Mouse (Mus musculus) midbrain, embryonic 10.5 days (tissue): ENCODE results near the gene Cd300lg. TPM values are rescaled to one million over a fixed set of nuclear protein-coding genes. Genes with fewer than 3 reads are reported as not detected.

Experiments used
- DNase-seq: peaks from one replicate; pipeline ENCODE4 v3.0.0-alpha.2; 2017; ENCODE audit warnings: low spot score
- H3K27ac ChIP-seq: fragments of 300-500 bp; sonication (generic); replicated peaks from 2 replicates; pipeline ENCODE4 v1.5.1; 2016; ENCODE audit warnings: mild to moderate bottlenecking
- H3K27me3 ChIP-seq: fragments of 300-500 bp; sonication (generic); 2 replicates; pipeline ENCODE4 v1.6.1; 2016; ENCODE audit warnings: low read depth, mild to moderate bottlenecking; ENCODE audit not compliant: poor library complexity, severe bottlenecking
- H3K36me3 ChIP-seq: fragments of 300-500 bp; sonication (generic); 2 replicates; pipeline ENCODE4 v1.6.1; 2016; ENCODE audit warnings: mild to moderate bottlenecking, moderate library complexity
- H3K4me1 ChIP-seq: fragments of 300-500 bp; sonication (generic); 2 replicates; pipeline ENCODE4 v1.6.1; 2016
- H3K4me3 ChIP-seq: fragments of 300-500 bp; sonication (generic); 2 replicates; pipeline ENCODE4 v1.5.1; 2016; ENCODE audit warnings: mild to moderate bottlenecking, moderate library complexity
- H3K9me3 ChIP-seq: fragments of 300-500 bp; sonication (generic); replicated peaks from 2 replicates; pipeline ENCODE4 v1.6.1; 2016; ENCODE audit warnings: mild to moderate bottlenecking
- WGBS: fragments of 180-500 bp; shearing (Covaris S2); methylation state at CpG from one replicate; pipeline ENCODE4 v1.1.7; 2016; 5-methylcytosine and 5-hydroxymethylcytosine counted together
- polyA plus RNA-seq: library from polyadenylated mRNA; unstranded; fragments of >200 nt; fragmentation: Nextera tagmentation; extraction: Ambion mirVana; gene quantifications from 2 replicates; pipeline ENCODE4 v1.2.1, GENCODE M21; 2016

The Cd300lg gene
- polyA plus RNA-seq, 1 experiment from 2014 or later, result 0.20 TPM

DNA sequence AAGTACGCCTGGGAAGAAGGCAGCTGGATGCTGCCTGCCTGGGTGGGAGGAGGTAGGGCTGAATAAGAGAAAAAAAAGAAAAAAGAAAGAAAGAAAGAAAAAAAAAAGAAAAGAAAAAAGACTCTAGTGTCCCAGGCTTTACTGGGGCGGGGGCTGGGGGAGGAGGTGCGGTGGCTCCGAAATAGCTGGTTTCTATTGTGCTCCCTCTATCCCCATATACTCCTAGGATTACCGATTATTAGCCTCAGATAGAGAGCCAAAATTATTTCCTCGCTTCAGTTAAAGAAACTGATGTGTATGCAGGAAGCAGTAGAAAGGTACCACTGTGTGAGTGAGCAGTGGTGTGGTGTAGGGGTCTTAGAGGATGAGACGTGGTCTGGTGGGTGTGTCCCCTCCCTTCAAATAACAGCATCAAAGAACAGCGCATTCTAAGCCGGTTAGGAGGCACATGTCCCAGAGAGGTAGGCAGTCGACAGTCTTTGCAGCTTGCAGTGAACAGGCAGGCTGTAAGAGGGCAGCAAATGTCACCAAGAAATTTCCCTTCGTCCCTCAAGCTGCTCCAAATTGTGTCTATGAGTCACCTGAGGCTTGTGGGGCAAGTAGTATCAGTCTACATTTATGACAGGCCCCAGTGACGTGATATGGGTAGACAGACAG lies 13.8 kb upstream of the Cd300lg start:
- H3K27me3 ChIP-seq, result peaks cover 49% of the 10 kb centered on the region
- peak overlapping the region; percentile 77 for H3K4me3 ChIP-seq
- H3K4me1 ChIP-seq, result peaks cover 36% of the 10 kb centered on the region
- peak overlapping the region; percentile 90 for H3K27ac ChIP-seq
- H3K9me3 ChIP-seq, result no peaks in the 10 kb centered on the region
- H3K36me3 ChIP-seq, result peaks cover 13% of the 10 kb centered on the region
- WGBS, result 6% methylated on average over 12 of the region's 12 CpGs
- peak; percentile 34 for DNase-seq

DNA sequence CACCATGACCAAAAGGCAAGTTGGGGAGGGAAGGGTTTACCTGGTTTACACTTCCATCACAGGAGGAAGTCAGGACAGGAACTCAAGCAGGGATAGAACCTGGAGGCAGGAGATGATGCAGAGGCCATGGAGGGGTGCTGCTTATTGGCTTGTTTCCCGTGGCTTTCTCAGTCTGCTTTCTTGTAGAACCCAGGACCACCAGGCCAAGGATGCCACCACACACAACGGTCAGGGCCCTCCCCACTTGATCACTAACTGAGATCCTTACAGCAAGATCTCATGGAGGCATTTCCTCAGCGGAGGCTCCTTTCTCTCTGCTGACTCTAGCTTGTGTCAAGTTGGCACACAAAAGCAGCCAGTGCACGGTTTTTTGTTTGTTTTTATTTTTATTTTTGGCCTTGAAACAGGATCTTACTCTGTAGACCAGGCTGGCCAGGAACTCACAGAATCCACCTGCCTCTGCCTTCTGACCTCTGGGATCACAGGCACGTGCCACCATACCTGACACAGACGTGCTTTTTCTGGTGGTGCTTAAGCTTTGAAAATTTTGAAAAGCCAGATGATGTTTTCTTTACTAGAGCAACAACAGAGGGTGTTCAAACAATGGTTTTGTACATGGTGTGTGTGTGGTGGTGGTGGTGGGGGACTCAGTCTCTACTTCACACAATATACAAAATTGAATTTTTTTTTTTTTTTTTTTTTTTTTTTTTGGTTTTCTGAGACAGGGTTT lies 13.1 kb upstream of the Cd300lg start, which contains the start of gene Mpp3:
TSS of gene Mpp3 (minus strand) at position 375 of the 730 bp plus-strand sequence.
- H3K27me3 ChIP-seq, result peaks cover 49% of the 10 kb centered on the region

DNA sequence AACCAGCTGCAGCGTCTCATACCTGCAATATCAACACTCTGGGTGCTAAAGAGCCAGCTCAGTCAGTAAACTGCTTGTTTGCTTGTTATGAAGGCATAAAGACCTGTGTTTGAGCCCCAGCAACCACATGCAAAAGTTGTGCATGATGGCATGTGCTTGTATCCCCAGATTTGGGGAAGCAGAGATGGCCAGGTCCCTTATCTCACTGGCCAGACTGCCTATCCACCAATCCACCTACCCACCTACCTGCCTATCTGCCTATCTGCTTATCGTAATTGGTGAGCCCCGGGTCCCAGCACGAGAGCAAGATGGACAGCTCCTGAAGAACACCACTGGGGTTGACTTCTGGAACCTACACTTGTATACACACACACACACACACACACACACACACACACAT lies 12.0 kb upstream of the Cd300lg start:
- 89% methylated on average over 4 of the region's 4 CpGs for WGBS
- peaks cover 38% of the 10 kb centered on the region for H3K27me3 ChIP-seq
- H3K27ac ChIP-seq, result no peak overlapping the region
- no peaks in the 10 kb centered on the region for H3K9me3 ChIP-seq
- peaks cover 36% of the 10 kb centered on the region for H3K4me1 ChIP-seq
- no peak overlapping the region for H3K4me3 ChIP-seq
- DNase-seq, result no peak
- no peaks in the 10 kb centered on the region for H3K36me3 ChIP-seq

More for the DNA sequence above, 13.1 kb upstream of the Cd300lg start, which contains the start of gene Mpp3:
- WGBS, result 66% methylated on average over 6 of the region's 6 CpGs
- H3K4me3 ChIP-seq, result peak within 1 kb of the TSS; percentile 77
- DNase-seq, result no peak
- peak within 1 kb of the TSS; percentile 90 for H3K27ac ChIP-seq
- H3K36me3 ChIP-seq, result peaks cover 8% of the 10 kb centered on the region
- H3K9me3 ChIP-seq, result no peaks in the 10 kb centered on the region
- H3K4me1 ChIP-seq, result peaks cover 36% of the 10 kb centered on the region

DNA sequence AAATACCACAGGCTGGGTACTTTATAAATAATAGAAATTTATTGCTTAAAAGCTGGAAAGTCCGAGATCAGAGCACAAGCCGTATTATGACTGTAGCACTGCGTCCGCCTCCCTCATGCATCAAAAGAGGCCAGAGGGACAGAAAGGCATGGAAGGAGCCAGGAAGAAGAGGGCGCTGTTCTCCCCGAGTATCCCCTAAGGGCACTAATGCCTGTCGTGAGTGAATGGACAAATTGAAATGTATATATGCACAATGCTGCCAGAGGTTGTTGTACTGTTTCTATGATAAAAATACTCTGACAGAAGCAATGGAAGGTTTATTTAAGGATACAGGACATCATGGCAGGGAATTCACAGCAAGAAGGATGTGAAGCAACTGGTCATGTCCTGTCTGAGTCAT lies 11.3 kb upstream of the Cd300lg start:
- no peak for DNase-seq
- Histone ChIP-seq H3K4me1 (peaks cover 33% of the 10 kb centered on the region), H3K27ac (no peak overlapping the region), H3K27me3 (peaks cover 32% of the 10 kb centered on the region), H3K36me3 (no peaks in the 10 kb centered on the region), H3K4me3 (no peak overlapping the region), H3K9me3 (no peaks in the 10 kb centered on the region)
- WGBS, result 44% methylated on average over 7 of the region's 7 CpGs

DNA sequence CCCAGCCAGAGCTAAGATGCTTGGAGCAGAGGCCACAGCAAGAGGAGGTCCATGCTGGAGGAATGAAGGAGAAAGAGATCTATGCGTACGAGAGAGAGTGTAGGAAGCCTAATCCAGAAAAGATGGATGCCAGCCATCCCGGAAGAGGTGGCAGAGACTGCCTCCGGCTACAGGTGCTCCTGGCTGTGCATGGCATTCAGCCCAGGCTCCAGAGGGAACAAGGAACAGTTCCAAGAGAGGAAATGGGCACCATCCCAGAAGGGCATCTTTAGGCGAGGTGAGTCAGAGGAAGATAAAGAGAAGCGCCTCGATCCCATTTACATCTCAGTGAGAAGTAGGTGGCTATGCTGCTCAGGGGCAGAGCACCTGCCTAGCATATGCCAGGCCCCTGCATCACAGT lies 10.2 kb upstream of the Cd300lg start:
- no peaks in the 10 kb centered on the region for H3K36me3 ChIP-seq
- no peaks in the 10 kb centered on the region for H3K9me3 ChIP-seq
- no peak for DNase-seq
- WGBS, result 84% methylated on average over 7 of the region's 7 CpGs
- peaks cover 22% of the 10 kb centered on the region for H3K4me1 ChIP-seq
- no peak overlapping the region for H3K4me3 ChIP-seq
- no peak overlapping the region for H3K27ac ChIP-seq
- peaks cover 20% of the 10 kb centered on the region for H3K27me3 ChIP-seq

DNA sequence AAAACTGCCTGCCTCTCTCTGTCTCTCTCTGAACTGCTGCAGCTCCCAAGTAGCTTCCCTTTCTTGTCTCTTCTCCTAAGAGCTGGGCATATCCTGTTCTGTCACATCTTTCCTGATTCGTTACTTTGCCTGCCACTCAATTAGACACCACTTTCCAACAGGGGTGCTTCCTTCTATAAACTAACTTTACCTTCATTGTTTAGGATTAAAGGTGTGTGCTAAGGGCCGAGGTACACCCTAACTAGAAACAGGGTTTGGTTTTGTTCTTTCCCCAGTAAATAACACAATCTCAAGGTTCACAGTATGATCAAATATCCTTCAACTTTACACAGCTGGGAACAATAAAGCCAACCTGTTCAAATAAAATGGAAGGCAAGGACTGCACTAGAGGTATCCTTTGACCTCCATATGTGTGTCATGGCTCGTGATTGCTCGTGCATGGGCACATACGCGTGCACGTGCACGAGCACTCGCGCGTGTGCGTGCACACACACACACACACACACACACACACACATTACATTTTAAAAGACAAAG lies 8.2 kb upstream of the Cd300lg start:
- H3K4me3 ChIP-seq, result no peak overlapping the region
- no peak overlapping the region for H3K27ac ChIP-seq
- peaks cover 2% of the 10 kb centered on the region for H3K4me1 ChIP-seq
- no peaks in the 10 kb centered on the region for H3K36me3 ChIP-seq
- no peaks in the 10 kb centered on the region for H3K9me3 ChIP-seq
- H3K27me3 ChIP-seq, result peaks cover 14% of the 10 kb centered on the region
- WGBS, result 93% methylated on average over 12 of the region's 12 CpGs
- no peak for DNase-seq

DNA sequence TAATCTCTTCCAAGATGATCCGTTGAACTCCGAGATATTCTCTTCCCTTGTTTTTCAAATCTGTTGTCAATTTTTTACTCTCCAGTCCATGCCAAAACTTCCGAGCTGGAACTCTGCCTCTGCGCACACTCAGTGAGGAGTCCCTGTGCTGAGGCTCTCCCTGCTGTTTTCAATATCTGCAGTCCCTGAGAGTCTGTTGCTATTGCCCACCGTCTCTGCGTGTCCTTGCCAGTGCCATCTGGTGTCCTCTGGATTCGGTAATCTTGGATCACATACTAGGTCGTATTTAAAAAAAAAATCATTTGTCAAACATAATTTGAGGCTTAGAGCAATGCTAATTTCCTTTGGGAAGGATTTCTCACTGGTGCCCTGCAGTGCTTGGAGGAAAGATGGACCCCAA lies 6.4 kb upstream of the Cd300lg start:
- no peak overlapping the region for H3K27ac ChIP-seq
- H3K36me3 ChIP-seq, result no peaks in the 10 kb centered on the region
- no peak for DNase-seq
- no peak overlapping the region for H3K4me3 ChIP-seq
- 0 out of 2 replicates have a peak, but pooled peaks cover 9% of the 10 kb centered on the region for H3K27me3 ChIP-seq
- no peaks in the 10 kb centered on the region for H3K9me3 ChIP-seq
- peaks cover 6% of the 10 kb centered on the region for H3K4me1 ChIP-seq
- 78% methylated on average over 8 of the region's 8 CpGs for WGBS

DNA sequence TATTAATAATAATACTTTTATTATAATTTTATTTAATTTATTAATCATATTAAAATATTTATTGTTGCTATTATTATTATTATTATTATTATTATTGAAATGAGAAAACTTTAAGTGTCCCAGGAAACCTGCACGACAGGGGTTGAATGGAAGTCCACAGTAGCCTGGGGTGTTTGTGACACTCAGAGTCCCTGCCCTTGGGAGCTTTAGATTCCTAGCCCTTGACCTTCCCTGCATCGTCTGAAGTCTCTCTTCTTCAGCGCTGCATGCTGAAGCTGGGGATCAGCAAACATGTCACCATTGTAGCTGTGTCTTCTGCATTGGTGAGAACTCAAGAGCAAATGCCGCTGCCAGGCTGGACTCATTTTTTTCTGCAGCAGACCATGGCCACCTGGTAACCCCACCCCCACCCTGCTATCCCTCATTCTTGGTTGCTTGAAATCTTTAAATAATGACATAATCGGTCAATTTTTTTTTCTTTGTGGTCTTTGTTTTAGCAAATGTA lies 5.8 kb upstream of the Cd300lg start:
- 84% methylated on average over 5 of the region's 5 CpGs for WGBS
- no peak overlapping the region for H3K27ac ChIP-seq

DNA sequence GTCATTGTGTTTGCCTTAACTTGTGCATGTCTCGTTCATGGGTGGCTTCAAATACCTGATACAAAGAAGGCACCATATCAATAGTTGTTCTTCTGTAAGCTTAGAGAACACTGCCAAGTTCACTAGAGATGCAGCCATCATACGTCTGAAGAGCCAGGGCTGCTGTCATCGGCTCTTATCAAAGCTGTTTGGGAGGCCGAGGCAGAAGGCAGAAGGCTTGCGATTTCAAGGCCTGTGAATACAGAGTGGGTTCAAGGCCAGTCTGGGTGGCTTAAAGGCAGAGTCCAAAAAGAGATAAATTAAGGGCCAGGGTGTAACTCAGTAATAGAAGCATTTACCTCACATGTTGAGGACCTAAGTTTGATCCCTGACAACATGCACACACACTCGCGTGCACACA lies 5.0 kb upstream of the Cd300lg start:
- DNase-seq, result no peak
- Histone ChIP-seq H3K36me3 (no peaks in the 10 kb centered on the region), H3K27me3 (0 out of 2 replicates have a peak, but pooled peaks cover 9% of the 10 kb centered on the region), H3K4me1 (peaks cover 7% of the 10 kb centered on the region), H3K4me3 (no peak overlapping the region), H3K9me3 (no peaks in the 10 kb centered on the region), H3K27ac (no peak overlapping the region)
- WGBS, result 88% methylated on average over 7 of the region's 7 CpGs

More for the DNA sequence above, 5.8 kb upstream of the Cd300lg start:
- Histone ChIP-seq H3K27me3 (0 out of 2 replicates have a peak, but pooled peaks cover 9% of the 10 kb centered on the region), H3K4me1 (peaks cover 6% of the 10 kb centered on the region), H3K9me3 (no peaks in the 10 kb centered on the region), H3K36me3 (no peaks in the 10 kb centered on the region), H3K4me3 (no peak overlapping the region)
- DNase-seq, result no peak

DNA sequence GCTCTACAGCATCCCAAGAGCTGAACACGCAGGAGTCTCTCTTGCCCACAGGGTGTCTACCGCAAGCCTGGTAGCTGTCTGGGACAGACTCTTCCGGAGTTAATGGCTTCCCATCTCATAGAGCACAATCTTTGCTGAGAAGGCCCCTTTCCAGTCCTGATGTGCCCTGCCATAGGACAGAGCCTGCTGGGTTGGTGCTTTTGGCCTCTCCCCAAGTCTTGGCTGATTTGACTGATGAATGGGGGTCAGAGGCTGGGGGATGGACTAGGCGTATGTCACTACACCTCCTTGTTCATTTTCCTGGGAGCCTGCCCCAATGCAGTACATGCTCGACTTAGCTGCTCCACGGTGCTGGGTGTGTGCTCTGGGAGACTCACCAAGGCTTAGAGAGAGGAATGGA lies 3.5 kb upstream of the Cd300lg start:
- WGBS, result 86% methylated on average over 6 of the region's 6 CpGs
- H3K36me3 ChIP-seq, result no peaks in the 10 kb centered on the region
- DNase-seq, result no peak
- peaks cover 10% of the 10 kb centered on the region for H3K4me1 ChIP-seq
- H3K9me3 ChIP-seq, result no peaks in the 10 kb centered on the region
- no peak overlapping the region for H3K27ac ChIP-seq
- H3K27me3 ChIP-seq, result 0 out of 2 replicates have a peak, but pooled peaks cover 9% of the 10 kb centered on the region
- H3K4me3 ChIP-seq, result no peak overlapping the region

DNA sequence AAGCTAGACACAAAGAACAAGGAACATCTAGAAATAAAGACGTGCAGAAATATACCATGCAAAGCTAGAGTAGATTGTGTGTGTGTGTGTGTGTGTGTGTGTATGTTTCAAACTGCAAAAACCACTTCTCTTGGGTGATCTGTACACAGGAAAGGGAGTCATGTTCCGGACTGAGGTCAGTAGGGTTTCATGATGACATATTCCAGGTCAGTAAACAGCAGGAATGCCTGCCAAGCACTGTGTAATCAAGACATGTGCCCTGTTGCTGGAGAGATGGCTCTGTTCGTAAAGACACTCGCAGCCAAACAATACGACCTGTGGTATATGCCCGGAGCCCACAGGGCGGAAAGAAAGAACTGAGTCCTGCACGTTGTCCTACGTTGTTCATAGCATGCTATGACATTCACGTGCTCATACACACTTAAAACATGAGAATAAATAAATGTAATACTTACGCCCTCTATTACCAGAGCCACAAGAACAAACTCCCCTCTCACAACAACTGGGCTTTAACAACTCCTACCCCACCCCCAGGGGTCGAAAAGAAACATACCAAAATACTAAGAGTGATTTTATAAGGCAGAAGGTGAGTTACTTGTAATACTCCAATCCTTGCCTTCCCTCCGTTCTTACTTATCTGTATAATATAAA lies 1.7 kb upstream of the Cd300lg start:
- WGBS, result 67% methylated on average over 13 of the region's 13 CpGs
- no peaks in the 10 kb centered on the region for H3K36me3 ChIP-seq
- H3K4me1 ChIP-seq, result peaks cover 10% of the 10 kb centered on the region
- H3K27ac ChIP-seq, result no peak overlapping the region
- 0 out of 2 replicates have a peak, but pooled peaks cover 9% of the 10 kb centered on the region for H3K27me3 ChIP-seq
- no peak overlapping the region for H3K4me3 ChIP-seq
- H3K9me3 ChIP-seq, result no peaks in the 10 kb centered on the region
- no peak for DNase-seq

DNA sequence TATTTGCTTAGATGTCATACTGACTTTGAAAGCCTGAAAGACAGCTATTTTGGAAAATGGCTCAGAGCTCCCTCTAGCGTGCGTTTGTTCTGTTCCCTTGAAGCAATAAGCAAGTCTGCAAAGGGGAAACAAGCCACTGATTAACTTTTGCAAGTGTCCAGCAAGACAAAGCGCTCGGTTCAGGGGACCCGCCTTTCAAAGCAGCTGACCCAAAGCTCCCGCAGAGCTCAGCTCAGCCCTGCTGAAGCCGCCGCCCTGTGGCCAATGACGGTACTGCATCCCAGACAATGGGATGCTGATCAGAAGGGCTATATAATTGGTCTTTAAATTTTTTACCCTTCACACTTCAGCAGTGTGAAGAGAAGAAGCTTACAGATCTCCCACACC lies 1.2 kb upstream of the Cd300lg start:
- under 1% methylated on average over 9 of the region's 9 CpGs for WGBS

More for the DNA sequence above, 1.2 kb upstream of the Cd300lg start:
- 0 out of 2 replicates have a peak, but pooled peaks cover 9% of the 10 kb centered on the region for H3K27me3 ChIP-seq
- DNase-seq, result peak; percentile 92
- no peak overlapping the region for H3K27ac ChIP-seq
- H3K9me3 ChIP-seq, result peaks cover 4% of the 10 kb centered on the region
- H3K4me1 ChIP-seq, result peaks cover 10% of the 10 kb centered on the region
- H3K36me3 ChIP-seq, result no peaks in the 10 kb centered on the region
- no peak overlapping the region for H3K4me3 ChIP-seq
